Mouse (Mus musculus) forebrain, embryonic 15.5 days (tissue): ENCODE measurements at regions not wholly inside any gene's neighbourhood (a gene's known extent, or its start where the extent isn't known, plus 50 kb on each side); places are given as distances from the start of the nearest gene placed in this dataset.

Source experiments
- ATAC-seq: fragments of 200-750 bp; cut with Nextera tagmentation; replicated peaks from 2 replicates; pipeline ENCODE4 v1.8.0; 2017; ENCODE audit warnings: mild to moderate bottlenecking, moderate TSS enrichment, moderate library complexity
- H3K27ac ChIP-seq: fragments of 300-500 bp; sonication (generic); replicated peaks from 2 replicates; pipeline ENCODE4 v1.5.1; 2015; ENCODE audit warnings: mild to moderate bottlenecking, inconsistent platforms
- H3K27me3 ChIP-seq: fragments of 300-500 bp; sonication (generic); 2 replicates; pipeline ENCODE4 v1.6.1; 2015; ENCODE audit warnings: inconsistent platforms
- H3K36me3 ChIP-seq: fragments of 300-500 bp; sonication (generic); 2 replicates; pipeline ENCODE4 v1.6.1; 2015; ENCODE audit warnings: mild to moderate bottlenecking, inconsistent platforms
- H3K4me1 ChIP-seq: fragments of 300-500 bp; sonication (generic); 2 replicates; pipeline ENCODE4 v1.6.1; 2015; ENCODE audit warnings: inconsistent platforms
- H3K4me2 ChIP-seq: fragments of 300-500 bp; sonication (generic); replicated peaks from 2 replicates; pipeline ENCODE4 v1.6.1; 2015; ENCODE audit warnings: mild to moderate bottlenecking, inconsistent platforms
- H3K4me3 ChIP-seq: fragments of 300-500 bp; sonication (generic); 2 replicates; pipeline ENCODE4 v1.5.1; 2015; ENCODE audit warnings: mild to moderate bottlenecking, inconsistent platforms
- H3K9ac ChIP-seq: fragments of 300-500 bp; sonication (generic); replicated peaks from 2 replicates; pipeline ENCODE4 v1.6.1; 2015; ENCODE audit warnings: mild to moderate bottlenecking, inconsistent platforms
- H3K9me3 ChIP-seq: fragments of 300-500 bp; sonication (generic); 2 replicates; pipeline ENCODE4 v1.6.1; 2016; ENCODE audit warnings: inconsistent platforms
- WGBS: fragments of 180-500 bp; shearing (Covaris S2); methylation state at CpG from one replicate; pipeline ENCODE4 v1.1.7; 2015; ENCODE audit warnings: mixed read lengths; 5-methylcytosine and 5-hydroxymethylcytosine counted together

GRCm38 (mm10) chr4:124015323-124015722 lies 97.5 kb upstream of the 4930535I16Rik start:
- 0 out of 2 replicates have a peak, but pooled peaks cover 5% of the 10 kb centered on the region for H3K4me1 ChIP-seq
- 28% methylated on average over 6 of the region's 6 CpGs for WGBS
- no peak for ATAC-seq
- H3K27me3 ChIP-seq, result no peaks in the 10 kb centered on the region
- H3K9me3 ChIP-seq, result no peaks in the 10 kb centered on the region
- H3K4me2 ChIP-seq, result no peak overlapping the region
- no peak overlapping the region for H3K27ac ChIP-seq
- H3K4me3 ChIP-seq, result no peak overlapping the region
- no peak overlapping the region for H3K9ac ChIP-seq
- no peaks in the 10 kb centered on the region for H3K36me3 ChIP-seq

GRCm38 (mm10) chr4:124012406-124012805 lies 94.6 kb upstream of the 4930535I16Rik start:
- no peak overlapping the region for H3K4me3 ChIP-seq
- H3K36me3 ChIP-seq, result no peaks in the 10 kb centered on the region
- no peaks in the 10 kb centered on the region for H3K9me3 ChIP-seq
- H3K27ac ChIP-seq, result no peak overlapping the region
- 0 out of 2 replicates have a peak, but pooled peaks cover 5% of the 10 kb centered on the region for H3K4me1 ChIP-seq
- WGBS, result 71% methylated on average over 6 of the region's 6 CpGs
- no peak overlapping the region for H3K4me2 ChIP-seq
- no peak for ATAC-seq
- no peak overlapping the region for H3K9ac ChIP-seq
- no peaks in the 10 kb centered on the region for H3K27me3 ChIP-seq

- 100% methylated on average over 1 of the region's 1 CpGs for WGBS
- no peak overlapping the region for H3K4me2 ChIP-seq
- no peak overlapping the region for H3K9ac ChIP-seq
- H3K4me1 ChIP-seq, result no peaks in the 10 kb centered on the region
- H3K27me3 ChIP-seq, result no peaks in the 10 kb centered on the region
- H3K27ac ChIP-seq, result no peak overlapping the region
- no peak overlapping the region for H3K4me3 ChIP-seq
- no peaks in the 10 kb centered on the region for H3K9me3 ChIP-seq
- no peaks in the 10 kb centered on the region for H3K36me3 ChIP-seq
- ATAC-seq, result no peak
Observed at GRCm38 (mm10) chr4:124008725-124009124, 90.9 kb upstream of the 4930535I16Rik start.

GRCm38 (mm10) chr4:124005626-124006315 lies 87.9 kb upstream of the 4930535I16Rik start:
- Histone ChIP-seq H3K27ac (no peak overlapping the region), H3K4me2 (no peak overlapping the region), H3K4me1 (no peaks in the 10 kb centered on the region), H3K27me3 (no peaks in the 10 kb centered on the region), H3K9ac (no peak overlapping the region), H3K36me3 (no peaks in the 10 kb centered on the region), H3K9me3 (no peaks in the 10 kb centered on the region), H3K4me3 (no peak overlapping the region)
- WGBS, result 69% methylated on average over 17 of the region's 17 CpGs
- no peak for ATAC-seq

- no peak overlapping the region for H3K4me2 ChIP-seq
- H3K36me3 ChIP-seq, result no peaks in the 10 kb centered on the region
- no peak for ATAC-seq
- H3K27me3 ChIP-seq, result no peaks in the 10 kb centered on the region
- no peaks in the 10 kb centered on the region for H3K9me3 ChIP-seq
- no peak overlapping the region for H3K4me3 ChIP-seq
- H3K27ac ChIP-seq, result no peak overlapping the region
- no peak overlapping the region for H3K9ac ChIP-seq
- no peaks in the 10 kb centered on the region for H3K4me1 ChIP-seq
- WGBS, result 82% methylated on average over 6 of the region's 6 CpGs
Observed at GRCm38 (mm10) chr4:124002760-124003159, 84.9 kb upstream of the 4930535I16Rik start.

GRCm38 (mm10) chr4:124002105-124002504 lies 84.3 kb upstream of the 4930535I16Rik start:
- Histone ChIP-seq H3K4me1 (no peaks in the 10 kb centered on the region), H3K9ac (no peak overlapping the region), H3K4me2 (no peak overlapping the region), H3K27ac (no peak overlapping the region), H3K36me3 (no peaks in the 10 kb centered on the region), H3K27me3 (no peaks in the 10 kb centered on the region), H3K9me3 (no peaks in the 10 kb centered on the region), H3K4me3 (no peak overlapping the region)
- ATAC-seq, result no peak
- 80% methylated on average over 7 of the region's 7 CpGs for WGBS

GRCm38 (mm10) chr4:123995815-123996214 lies 78.0 kb upstream of the 4930535I16Rik start:
- Histone ChIP-seq H3K4me3 (no peak overlapping the region), H3K4me2 (no peak overlapping the region), H3K9me3 (no peaks in the 10 kb centered on the region), H3K27me3 (no peaks in the 10 kb centered on the region), H3K27ac (no peak overlapping the region), H3K4me1 (peaks cover 6% of the 10 kb centered on the region), H3K9ac (no peak overlapping the region), H3K36me3 (no peaks in the 10 kb centered on the region)
- 81% methylated on average over 8 of the region's 8 CpGs for WGBS
- no peak for ATAC-seq

- ATAC-seq, result no peak
- H3K4me1 ChIP-seq, result peaks cover 15% of the 10 kb centered on the region
Observed at GRCm38 (mm10) chr4:123991223-123991622, 73.4 kb upstream of the 4930535I16Rik start.

GRCm38 (mm10) chr4:123990293-123991185 lies 72.7 kb upstream of the 4930535I16Rik start:
- Histone ChIP-seq H3K4me2 (peak overlapping the region; percentile 68), H3K9me3 (no peaks in the 10 kb centered on the region), H3K9ac (peak overlapping the region; percentile 29), H3K27me3 (no peaks in the 10 kb centered on the region), H3K4me3 (peak overlapping the region; percentile 32), H3K4me1 (peaks cover 15% of the 10 kb centered on the region), H3K36me3 (no peaks in the 10 kb centered on the region), H3K27ac (peak overlapping the region; percentile 58)
- ATAC-seq, result peak; percentile 79
- WGBS, result under 1% methylated on average over 37 of the region's 37 CpGs

More at GRCm38 (mm10) chr4:123991223-123991622, 73.4 kb upstream of the 4930535I16Rik start:
- peak overlapping the region; percentile 68 for H3K4me2 ChIP-seq
- peak overlapping the region; percentile 29; the same call in 1 of the 2 replicates for H3K9ac ChIP-seq
- no peaks in the 10 kb centered on the region for H3K36me3 ChIP-seq
- H3K27ac ChIP-seq, result peak overlapping the region; percentile 58; the same call in 1 of the 2 replicates
- H3K27me3 ChIP-seq, result no peaks in the 10 kb centered on the region
- H3K9me3 ChIP-seq, result no peaks in the 10 kb centered on the region
- peak overlapping the region; percentile 32 for H3K4me3 ChIP-seq
- 12% methylated on average over 10 of the region's 10 CpGs for WGBS
